Mouse (Mus musculus): Measurements from ENCODE around the gene Dot1l.

- TF ChIP-seq CTCF (IDR thresholded peaks at IDR 0.05; ENCODE audit: low read depth, low read length): no peak
- TF ChIP-seq POLR2A (IDR thresholded peaks at IDR 0.05; ENCODE audit: borderline replicate concordance, low read depth, low read length): no peak
Measured at GRCm38 (mm10) chr10:80766161-80766815, 11.3 kb downstream of the Dot1l start.
